Mouse (Mus musculus) c-Kit-negative CD71-positive TER-119-positive erythroid progenitor cells, embryonic 14.5 days (primary cell): ENCODE results near the gene Rreb1.

Source experiments
- DNase-seq: peaks from one replicate; pipeline ENCODE4 v3.0.0-alpha.2; 2013; ENCODE audit warnings: low read depth, low spot score

Gene Rreb1

DNA sequence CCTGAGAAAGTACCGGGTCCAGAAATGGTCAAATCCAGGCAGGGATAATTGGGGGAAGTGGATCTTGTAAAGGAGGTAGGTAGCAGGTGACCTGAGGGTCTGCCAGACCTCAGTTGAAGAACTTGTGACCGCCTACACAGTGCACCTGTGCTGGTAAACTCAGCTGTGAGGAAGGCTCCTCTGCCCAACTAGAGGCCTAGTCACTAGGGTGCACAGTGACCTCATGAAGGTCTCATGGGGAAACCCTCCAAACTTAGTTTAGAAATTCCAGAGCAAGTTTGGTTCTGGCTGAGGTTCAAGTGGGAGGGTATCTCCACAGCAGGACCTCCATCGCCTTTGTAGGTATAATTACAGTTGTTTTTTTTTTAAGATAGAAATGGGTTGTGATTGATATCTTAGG, 74.7 kb downstream of the Rreb1 start:
- no peak for DNase-seq

DNA sequence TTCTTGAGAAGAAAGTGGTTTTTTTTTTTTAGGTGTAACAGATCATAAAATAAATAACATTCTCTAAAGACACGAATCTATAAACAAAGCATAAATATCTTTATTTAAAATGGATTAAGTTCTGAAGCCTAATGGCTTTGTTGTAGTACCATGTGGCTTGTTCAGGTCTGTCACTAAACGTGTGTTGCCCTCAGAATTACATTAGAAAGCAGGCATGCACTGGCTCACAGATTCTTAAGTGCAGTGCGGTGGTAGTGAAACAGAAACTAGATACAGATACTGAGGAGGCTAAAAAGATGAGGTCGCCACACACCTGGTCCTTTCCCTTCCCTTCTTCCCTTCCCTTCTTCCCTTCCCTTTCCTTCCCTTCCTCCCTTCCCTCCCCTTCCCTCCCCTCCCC, 75.2 kb downstream of the Rreb1 start:
- DNase-seq, result no peak

DNA sequence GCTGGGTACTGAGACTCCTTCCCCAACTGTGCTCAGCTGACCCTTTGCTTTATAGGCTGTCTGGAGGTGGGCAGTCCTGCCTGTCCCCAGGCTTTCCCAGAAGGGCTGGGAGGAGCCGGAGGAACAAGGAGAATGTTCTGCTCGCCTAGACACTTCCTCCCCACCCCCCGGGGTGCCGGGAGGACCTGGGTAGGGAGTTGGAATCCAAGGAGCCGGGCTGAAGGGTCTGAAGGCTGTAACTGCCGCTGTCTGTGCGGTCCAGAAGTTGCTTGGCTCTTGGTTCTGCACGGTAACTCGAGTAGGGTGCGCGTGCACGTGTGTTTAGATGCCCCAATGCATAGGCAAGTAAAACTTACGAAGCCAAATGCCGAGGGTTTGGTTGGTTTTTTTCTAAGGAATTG, 75.8 kb downstream of the Rreb1 start:
- DNase-seq, result no peak

DNA sequence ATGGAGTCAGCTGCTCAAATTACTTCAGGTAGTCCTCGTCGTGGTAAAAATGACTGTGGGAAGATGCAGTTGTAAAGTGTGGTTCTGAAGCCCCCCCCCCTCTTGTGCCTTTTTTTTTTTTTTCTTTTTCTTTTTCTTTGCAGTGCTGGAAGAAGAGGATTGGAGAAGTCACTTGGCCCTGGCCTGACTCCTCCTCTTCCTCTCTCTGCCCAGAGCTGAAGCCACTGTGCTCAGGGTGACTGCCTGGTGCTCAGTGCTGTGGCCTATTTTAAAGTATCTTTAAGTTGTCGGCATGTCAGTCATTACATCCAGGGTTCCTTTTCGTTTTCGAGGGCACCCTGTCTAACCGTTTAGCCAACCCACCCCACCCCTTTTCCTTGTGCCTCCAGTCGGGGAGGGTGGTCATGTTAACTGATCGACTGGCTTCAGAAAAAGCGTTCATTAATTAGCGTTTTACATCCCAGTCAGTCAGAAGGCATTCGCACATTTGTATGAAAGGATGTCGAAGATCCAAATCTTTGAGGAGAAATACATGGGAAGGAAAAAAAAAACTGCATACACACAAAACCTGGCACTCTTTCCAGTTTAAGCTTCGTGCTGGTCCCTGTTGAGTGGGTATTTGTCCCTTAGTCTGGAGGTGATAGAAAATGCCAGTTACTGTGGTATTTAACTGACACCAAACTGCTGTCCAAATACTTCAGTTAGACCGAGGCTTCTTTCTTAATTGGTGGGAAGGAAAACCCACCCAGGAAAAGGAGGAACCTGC, 76.4 kb downstream of the Rreb1 start:
- DNase-seq, result no peak

DNA sequence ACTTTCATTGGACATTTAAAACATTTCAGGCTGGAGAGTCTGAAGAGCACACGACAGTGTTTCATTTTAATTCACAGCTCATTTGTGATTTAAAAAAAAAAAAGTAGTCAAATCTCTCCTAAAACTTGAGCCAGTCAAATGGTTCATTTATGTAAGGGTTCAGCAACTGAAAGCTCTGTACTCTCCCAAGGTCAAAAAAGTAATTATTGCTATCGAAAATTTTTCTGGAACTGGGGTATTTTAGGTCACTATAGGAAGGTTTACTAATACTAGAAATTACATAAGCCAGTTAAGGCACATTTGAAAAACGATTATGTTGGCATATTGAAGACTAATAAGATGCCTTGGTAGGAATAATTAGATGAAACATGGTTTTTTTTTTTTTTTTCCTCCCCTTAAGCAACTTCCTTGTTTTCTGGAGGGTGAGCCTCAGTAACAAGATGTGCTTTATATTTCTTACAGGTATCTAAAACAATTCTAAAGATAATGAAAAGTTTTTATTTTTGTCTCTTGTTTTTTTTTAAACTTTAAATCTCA, 77.1 kb downstream of the Rreb1 start:
- no peak for DNase-seq

DNA sequence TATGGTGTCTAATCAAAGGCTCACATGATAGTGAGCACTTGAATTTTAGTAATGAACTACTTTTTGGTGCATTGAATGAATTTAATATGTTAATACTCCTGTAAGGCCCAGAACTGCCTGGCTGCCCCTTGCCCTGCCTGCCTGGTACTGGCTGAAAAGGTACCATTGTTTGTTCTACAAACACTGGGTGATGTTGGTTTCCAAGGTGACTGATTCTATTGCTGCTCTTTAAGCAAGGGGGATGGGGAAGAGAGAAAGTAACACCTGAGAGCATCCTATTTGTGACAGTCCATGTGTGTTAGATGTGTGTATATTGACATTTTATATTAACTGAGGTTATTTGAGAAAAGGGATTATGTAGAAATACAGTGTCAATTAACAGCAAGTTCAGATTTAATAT, 77.6 kb downstream of the Rreb1 start:
- no peak for DNase-seq

DNA sequence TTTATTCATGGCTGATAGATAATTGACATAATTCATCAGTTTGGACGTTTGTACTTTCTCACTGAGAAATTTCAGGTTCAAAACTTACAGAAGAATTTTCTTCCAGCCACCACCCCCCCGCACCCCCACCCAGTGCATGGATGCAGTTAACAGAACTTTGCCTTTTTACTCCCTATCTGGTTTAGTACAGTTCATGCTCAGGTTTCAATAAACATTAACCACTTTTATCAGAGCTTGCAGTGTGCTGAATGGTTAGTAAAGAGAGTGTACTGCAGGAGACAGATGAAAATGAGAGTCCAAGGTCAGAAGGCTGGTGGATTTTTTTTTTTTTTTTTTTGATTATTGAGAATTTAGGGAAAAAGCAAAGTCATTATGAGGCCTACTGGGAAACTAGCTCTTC, 78.3 kb downstream of the Rreb1 start:
- no peak for DNase-seq

DNA sequence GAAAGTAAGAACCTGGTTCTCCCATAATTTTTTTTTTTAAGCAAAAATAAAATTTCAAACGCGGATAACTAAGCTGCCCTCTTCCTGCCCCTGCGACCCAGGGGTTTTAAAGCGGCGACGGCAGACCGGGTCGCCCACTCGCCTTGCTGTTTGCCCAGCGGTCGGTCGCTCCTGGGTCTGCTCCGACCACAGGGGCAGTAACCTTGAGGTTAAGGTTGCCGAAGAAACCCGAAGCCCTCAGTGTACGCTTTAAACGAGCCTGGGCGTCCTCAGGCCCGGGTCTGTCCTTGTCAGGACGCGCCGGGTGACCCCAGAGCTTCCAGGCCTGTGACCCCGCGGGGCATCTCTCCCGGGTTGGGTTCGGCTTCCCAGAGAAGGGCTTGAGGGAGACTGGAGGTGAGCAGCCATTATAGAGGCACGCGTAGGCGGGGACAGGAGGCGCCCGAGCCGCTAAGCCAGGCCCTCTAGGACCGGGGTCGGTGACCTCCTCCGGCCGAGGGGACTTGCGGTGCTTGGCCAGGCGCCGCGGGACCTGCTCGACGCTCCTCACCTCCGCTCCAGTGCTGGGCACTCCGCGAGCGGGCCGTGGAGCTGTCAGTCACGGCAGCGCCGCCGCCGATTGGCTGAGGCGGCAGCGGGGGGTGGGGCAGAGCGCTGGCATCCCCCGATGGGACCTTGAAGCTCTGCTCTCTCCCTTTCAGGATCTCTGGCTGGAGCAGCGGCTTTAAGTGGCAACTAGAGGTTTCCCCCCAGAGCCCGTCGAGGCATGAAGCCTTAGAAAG, 79.3 kb downstream of the Rreb1 start:
- DNase-seq, result peak; percentile 91

DNA sequence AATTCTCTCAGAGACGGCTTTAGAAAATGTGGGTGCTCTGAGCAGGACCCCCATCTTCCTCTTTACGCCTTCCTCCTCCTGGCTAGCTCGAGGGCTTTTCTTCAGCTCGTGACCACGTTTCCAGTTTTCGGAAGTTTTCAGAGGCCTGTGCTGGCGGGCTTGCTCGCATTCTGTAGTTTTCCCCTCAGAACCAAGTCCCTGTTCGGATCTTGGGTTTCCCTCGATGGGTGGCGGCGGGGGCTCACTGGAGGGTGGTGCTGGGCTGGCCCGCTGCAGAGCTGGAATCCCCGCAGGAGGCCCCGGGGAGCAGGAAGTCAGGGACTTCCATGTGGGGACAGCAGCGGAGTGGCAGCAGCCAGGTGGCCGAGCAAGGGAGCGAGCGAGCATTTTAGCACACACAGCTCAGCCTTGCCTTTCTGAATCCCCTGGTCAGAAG, 79.9 kb downstream of the Rreb1 start:
- DNase-seq, result no peak

DNA sequence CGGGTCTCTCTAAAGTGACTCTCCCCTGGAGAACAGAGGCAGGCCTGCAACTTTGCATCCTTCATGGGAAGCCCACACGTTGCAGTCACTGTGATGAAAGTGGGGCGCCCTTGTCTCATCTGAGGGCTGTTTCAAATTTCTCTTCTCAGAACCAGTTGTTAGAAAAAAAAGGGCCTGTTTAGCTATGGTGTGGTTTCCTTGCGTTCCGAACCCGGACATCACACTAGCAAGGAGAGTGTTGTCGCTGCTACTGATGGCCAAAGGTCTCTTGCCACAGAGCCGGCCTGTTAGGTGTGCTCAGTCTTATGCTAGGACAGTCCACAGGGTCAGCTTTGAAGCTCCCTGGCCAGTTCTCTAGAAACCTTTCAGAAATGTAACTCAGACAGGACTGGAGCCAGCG, 80.3 kb downstream of the Rreb1 start:
- no peak for DNase-seq

DNA sequence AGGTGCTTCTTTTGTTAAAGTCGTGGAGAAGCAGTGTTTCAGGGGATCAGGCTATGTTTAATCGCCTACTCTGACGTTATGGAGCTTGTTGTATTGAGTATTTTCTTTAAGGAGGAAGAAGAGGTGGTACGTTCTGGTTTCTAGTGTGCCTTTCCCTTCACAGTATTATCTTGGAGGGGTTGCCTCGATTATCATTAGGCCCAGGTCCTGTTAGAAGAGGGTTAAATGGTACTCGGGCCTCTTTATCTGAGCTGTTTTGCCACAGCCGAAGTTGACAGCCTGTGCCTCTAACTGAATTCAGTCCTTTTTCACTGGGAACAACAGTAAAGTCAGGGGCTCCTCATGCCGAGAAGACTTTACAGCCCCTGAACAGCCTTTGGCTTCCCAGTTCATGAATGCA, 81.6 kb downstream of the Rreb1 start:
- DNase-seq, result no peak

DNA sequence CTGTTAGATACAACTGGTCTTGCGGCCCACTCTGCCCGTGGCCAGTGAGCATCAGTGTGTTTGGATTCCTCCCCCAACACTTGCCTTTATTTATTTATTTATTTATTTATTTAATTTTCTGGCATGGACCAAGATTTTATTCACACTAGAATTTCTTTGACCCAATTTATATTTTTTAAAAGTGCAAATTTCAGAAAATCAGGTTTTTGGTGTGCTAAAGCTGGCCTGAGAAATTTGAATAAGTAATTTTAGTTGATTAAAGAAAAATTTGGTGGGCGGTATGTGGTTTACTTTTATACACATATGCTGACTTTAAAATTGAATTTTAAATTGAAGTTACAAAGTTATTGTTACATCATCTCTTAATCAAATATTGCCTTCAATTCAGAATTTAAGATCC, 82.0 kb downstream of the Rreb1 start:
- no peak for DNase-seq

DNA sequence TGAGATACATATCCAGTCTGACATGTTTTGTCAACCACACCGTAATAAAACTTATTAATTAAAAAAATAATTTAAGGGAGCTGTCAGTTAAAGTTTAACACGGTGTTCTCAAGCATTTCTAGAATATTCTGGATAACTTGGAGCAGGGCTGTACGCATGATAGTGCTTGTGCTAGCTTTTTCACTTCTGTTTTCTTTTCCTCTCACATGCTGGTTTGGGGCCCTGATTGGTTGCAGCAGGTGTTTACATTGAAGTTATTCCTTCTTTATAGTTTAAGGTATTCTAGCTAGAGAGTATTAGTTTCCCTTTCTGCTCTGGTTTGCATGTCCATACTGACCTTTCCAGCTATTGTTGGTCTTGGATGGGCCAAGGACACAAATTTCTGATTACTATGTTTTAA, 82.6 kb downstream of the Rreb1 start:
- DNase-seq, result no peak

DNA sequence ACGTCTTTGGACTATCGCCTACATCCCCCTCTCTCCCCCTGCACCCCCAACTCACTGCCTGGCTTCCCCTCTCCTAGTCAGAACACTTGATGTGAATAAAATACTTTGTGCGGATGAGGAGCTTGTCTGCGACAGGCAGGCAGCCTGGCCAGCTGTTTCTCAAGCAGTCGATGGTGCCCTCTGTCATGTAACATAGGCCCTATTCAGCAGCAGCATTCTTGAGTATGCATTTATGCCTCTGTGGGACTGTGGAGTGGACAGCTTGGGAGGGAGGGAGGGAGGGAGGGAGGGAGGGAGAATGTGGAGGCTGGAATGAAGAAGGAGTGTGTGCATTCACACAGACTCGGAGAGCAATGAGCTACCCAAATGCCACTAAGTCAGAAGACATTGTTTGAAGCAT, 84.3 kb downstream of the Rreb1 start:
- no peak for DNase-seq

DNA sequence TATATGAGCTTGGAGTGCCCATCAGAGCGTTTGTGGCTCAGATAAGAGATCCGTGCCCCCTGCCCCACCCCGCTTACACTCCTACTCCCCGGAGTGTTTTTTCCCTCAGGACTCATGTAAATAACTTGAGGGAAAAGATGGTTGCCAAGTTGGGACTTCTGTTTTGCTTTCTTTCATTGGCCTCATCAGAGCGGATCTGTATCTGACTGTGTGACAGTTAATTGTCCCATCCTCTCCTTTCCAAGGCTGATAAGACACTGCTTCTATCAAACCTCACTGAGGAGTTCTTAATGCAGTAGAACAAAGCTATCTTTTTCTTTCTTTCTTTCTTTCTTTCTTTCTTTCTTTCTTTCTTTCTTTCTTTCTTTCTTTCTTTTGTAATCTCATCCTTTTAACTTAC, 85.4 kb downstream of the Rreb1 start:
- DNase-seq, result no peak

DNA sequence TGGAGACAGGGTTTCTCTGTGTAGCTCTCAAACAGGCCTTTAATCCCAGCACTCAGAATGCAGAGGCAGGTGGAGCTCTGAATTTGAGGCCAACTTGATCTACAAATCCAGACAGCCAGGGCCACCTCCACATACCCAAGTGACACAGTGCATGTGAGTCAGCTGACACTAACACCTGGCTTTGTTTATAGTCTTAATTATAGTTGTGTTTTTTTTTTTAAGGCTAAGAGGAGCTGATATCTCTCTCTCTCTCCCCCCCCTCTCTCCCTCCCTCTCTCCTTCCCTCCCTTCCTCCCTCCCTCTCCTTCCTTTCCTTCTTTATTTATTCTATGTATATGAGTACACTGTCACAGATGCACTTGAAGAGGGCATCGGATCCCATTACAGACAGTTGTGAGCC, 86.5 kb downstream of the Rreb1 start:
- DNase-seq, result no peak

DNA sequence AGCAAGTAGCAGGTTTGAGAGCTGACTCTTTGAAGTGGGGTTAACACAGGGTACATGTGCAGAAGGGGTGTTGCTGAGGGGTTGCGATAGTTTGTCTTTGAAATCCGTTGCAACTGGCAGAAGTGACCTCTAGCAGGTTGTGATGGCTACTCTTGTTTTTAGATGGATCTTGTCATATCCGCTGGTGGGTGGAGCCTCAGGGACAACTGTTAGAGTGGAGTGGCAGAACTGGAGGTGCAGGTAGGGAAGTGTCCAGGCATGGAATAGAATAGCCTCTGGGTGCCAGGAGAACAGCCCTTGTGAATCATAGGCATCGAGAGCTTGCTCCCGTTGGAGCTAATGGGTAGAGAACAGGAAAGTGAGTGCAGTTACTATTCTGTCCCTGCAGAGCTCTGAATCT, 88.1 kb downstream of the Rreb1 start:
- DNase-seq, result no peak

DNA sequence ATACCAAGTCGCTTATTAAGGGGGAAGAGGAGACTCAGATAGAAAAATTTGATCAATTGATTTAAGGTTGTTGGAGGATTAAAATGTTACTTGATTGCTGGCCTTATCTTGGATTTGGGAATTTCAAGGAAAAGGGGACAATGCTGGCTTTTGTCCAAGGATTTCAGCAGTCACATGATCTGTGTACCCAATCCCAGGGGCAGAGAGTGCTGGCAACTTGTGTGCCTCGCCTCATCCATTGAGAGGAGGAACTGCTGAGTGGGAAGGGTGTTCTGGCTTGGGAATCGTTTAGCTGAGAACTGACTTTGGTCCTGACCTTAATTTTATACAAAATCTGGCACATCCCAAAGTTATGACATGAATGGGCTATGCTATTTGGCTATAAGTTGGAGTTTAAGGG, 88.6 kb downstream of the Rreb1 start:
- DNase-seq, result no peak

DNA sequence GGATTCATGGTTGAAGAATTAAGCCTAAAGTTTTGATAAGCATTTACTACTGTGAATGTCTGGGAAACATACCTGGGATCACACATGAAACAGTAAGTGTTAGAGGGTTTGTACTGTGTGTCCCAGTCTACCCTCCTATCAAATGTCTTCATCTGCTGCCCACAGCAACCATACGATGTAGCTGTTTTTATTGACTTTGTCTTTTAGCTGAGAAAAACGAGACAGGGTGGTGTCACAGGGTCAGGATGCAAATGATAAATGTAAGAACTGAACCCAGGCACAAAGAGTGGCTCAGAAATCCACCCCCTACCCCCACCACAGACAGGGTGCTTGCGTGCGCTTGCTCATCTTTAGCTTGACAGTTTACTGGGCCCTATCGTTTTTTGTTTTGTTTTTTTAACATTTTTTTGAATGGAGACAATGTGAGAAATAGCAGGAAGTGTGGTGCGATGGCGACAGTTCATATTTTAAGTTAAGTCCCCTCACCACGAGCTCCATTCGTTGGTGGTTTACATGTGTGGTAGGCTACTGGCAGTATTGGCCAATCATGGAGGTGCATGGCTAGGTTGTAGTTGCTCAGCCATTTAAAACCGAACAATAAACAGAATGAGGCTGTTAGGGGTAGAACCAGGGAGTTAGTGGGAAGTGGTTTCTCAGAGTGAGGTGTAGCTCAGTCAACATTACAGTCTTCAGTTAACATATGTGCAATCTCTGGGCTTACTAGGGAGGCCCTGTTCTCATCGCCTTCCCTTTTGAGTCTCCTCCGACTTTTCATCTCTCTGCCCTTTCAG, 92.1 kb downstream of the Rreb1 start:
- no peak for DNase-seq

DNA sequence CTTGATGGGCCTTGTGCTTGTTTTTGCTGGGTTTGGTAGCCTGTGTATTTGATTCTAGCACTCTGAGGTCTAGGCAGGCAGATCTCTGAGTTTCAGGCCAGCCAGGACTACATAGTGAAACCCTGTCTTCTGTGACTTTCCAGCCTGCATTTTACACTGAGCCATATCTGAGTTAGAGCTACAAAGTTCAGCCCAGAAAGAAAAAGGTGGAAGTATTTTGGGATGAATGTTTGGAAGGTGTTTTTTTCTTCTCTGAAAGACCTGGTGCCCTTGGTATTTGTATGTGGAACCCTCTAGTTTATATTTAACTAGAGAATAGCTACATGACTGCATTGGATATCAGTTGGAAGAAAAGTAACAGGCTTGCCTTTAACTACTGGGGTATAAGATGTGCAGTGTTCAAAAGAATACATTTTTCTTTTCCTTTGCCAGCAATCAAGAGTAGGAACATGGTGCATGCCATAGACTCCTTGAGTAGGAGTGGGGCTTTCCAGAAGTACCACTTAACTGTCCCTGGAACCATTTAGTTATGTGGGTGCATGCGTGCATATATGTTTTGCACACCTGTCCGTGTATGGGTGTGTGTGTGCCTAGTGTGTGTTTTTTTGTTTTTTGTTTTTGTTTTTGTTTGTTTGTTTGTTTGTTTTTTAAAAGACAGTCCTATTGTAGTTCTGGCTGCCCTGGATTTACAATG, 94.1 kb downstream of the Rreb1 start:
- no peak for DNase-seq

DNA sequence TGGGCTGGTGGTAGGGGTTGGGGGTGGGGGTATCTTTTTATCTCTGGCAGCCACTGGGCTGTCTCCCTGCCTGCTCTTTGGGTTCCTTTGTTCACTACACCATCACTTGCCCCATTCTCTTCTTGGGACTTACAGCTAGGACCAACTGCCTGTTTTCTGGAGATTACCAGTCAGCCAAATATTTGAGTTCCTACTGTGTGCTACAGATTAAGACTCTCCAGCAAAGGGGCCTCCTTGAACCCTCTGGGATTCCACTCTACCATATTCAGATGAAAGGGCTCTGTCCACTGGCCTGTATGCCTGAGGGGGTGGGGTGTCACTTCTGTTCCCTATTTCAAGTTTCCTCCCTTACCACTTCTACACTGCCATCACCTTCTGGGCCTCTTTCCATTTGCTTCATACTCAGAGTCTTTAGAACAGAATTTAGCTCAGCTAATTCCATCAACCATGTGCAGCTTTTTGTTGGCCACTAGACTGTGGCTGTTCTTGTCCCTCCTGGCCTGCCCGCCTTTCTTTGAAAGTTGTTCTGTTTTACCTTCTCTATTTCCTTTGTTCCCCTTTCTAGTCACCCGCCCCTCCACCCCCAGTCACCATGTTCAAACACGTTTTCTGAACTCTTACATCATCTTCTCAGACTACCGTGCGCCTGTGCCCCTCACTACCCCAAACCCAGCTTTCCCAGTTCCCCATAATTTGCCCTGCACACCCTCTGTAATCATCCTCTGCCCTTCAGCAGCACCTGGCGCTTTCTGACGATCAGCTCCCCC, 95.1 kb downstream of the Rreb1 start:
- no peak for DNase-seq
